In the genomic region with DNA sequence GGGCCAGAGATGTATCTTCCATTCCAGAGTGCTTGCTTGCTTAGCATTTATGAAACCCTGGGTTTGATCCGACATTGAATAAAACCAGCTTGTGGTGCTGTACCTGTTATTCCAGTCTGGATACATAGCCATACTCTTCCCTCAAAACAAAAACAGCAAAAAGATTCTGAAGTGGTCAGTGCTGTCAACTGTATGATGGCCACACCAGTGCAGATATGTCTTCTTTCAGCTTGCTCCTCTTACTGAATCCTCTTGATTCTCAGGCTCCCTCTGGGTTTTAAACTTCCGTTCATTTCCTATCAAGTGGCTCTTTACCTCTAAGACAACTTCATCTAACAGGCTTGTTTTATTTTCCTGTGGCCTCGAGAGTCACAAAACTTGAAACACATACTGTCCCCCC, we compare ENCODE assay signal across 8 mouse cellular contexts. TPM values are rescaled to one million over a fixed set of nuclear protein-coding genes. Genes with fewer than 3 reads are reported as not detected.
DNase-seq lines count a peak whose midpoint lies in the region; ATAC-seq lines count a peak whose summit lies in the region.

Gene Sdhaf1, minus strand, starts transcription at position 101 of the 400 bp plus-strand sequence.

- H3K4me3 ChIP-seq in forebrain, embryonic 14.5 days (ENCODE audit: low read depth, low read length), result peak within 1 kb of the TSS; percentile 87
- H3K4me3 ChIP-seq in intestine, embryonic 14.5 days (ENCODE audit: low read depth, low read length), result peak within 1 kb of the TSS; percentile 68
- H3K4me3 ChIP-seq in neural tube, embryonic 13.5 days, result peak within 1 kb of the TSS; percentile 89

- H3K9ac ChIP-seq in forebrain, embryonic 14.5 days (ENCODE audit: low read length), result peak within 1 kb of the TSS; percentile 57; the same call in 1 of the 2 replicates
- peak within 1 kb of the TSS; percentile 44 for H3K9ac ChIP-seq in intestine, embryonic 14.5 days (ENCODE audit: low read length)
- peak within 1 kb of the TSS; percentile 92; the same call in 1 of the 2 replicates for H3K9ac ChIP-seq in neural tube, embryonic 13.5 days

- peaks cover 2% of the 10 kb centered on the region; the same call in 1 of the 2 replicates for H3K4me1 ChIP-seq in forebrain, embryonic 14.5 days (ENCODE audit: control insufficient read depth, insufficient read depth, low read length)
- peaks cover 13% of the 10 kb centered on the region for H3K4me1 ChIP-seq in intestine, embryonic 14.5 days (replicated peaks; ENCODE audit: control insufficient read depth, insufficient read depth, low read length)
- H3K4me1 ChIP-seq in neural tube, embryonic 13.5 days (replicated peaks), result peaks cover 29% of the 10 kb centered on the region

- H3K4me2 ChIP-seq in forebrain, embryonic 14.5 days (ENCODE audit: low read length), result peak within 1 kb of the TSS; percentile 67
- peak within 1 kb of the TSS; percentile 74 for H3K4me2 ChIP-seq in intestine, embryonic 14.5 days (ENCODE audit: low read length)
- H3K4me2 ChIP-seq in neural tube, embryonic 13.5 days, result peak within 1 kb of the TSS; percentile 78

- H3K27ac ChIP-seq in forebrain, embryonic 14.5 days (ENCODE audit: low read depth, low read length), result no peak within 1 kb of the TSS
- peak within 1 kb of the TSS; percentile 79; the same call in 1 of the 2 replicates for H3K27ac ChIP-seq in intestine, embryonic 14.5 days (ENCODE audit: low read depth)
- peak within 1 kb of the TSS; percentile 73 for H3K27ac ChIP-seq in neural tube, embryonic 13.5 days (replicated peaks)

- no peak for ATAC-seq in forebrain, embryonic 14.5 days
- no peak for ATAC-seq in intestine, embryonic 14.5 days (replicated peaks; ENCODE audit: low FRiP score, low TSS enrichment, low read depth)
- no peak for ATAC-seq in neural tube, embryonic 13.5 days (ENCODE audit: low read depth)
- no peak for ATAC-seq in megakaryocyte-erythroid progenitor cell, adult 5-6 weeks (replicated peaks; ENCODE audit: low FRiP score, low TSS enrichment, poor library complexity, severe bottlenecking)

- no peak for DNase-seq in thymus, postnatal 0 days (ENCODE audit: low spot score)
- DNase-seq in thymus, postnatal 36 days, result no peak
- DNase-seq in forebrain, embryonic 14.5 days (ENCODE audit: low spot score), result no peak
- DNase-seq in intestine, embryonic 14.5 days (ENCODE audit: low spot score), result no peak
- DNase-seq in urinary bladder, postnatal 10 days (ENCODE audit: low spot score), result no peak
- DNase-seq in spleen, postnatal 14 days (ENCODE audit: low spot score in 2 of 2), result no peak

- 73% methylated on average over 3 of the region's 3 CpGs for WGBS in forebrain, embryonic 14.5 days
- 79% methylated on average over 3 of the region's 3 CpGs for WGBS in intestine, embryonic 14.5 days
- 75% methylated on average over 3 of the region's 3 CpGs for WGBS in neural tube, embryonic 13.5 days

- no peaks in the 10 kb centered on the region for H3K36me3 ChIP-seq in forebrain, embryonic 14.5 days (ENCODE audit: control insufficient read depth, insufficient read depth, low read length)
- no peaks in the 10 kb centered on the region for H3K36me3 ChIP-seq in intestine, embryonic 14.5 days (ENCODE audit: control insufficient read depth, insufficient read depth, low read length)
- 0 out of 2 replicates have a peak, but pooled peaks cover 5% of the 10 kb centered on the region for H3K36me3 ChIP-seq in neural tube, embryonic 13.5 days

- no peaks in the 10 kb centered on the region for H3K9me3 ChIP-seq in forebrain, embryonic 14.5 days (replicated peaks; ENCODE audit: control insufficient read depth, low read length)
- H3K9me3 ChIP-seq in intestine, embryonic 14.5 days (ENCODE audit: control insufficient read depth, low read length), result no peaks in the 10 kb centered on the region
- H3K9me3 ChIP-seq in neural tube, embryonic 13.5 days, result no peaks in the 10 kb centered on the region

- no peaks in the 10 kb centered on the region for H3K27me3 ChIP-seq in forebrain, embryonic 14.5 days (replicated peaks; ENCODE audit: control insufficient read depth, insufficient read depth, low read length)
- H3K27me3 ChIP-seq in intestine, embryonic 14.5 days (replicated peaks; ENCODE audit: control insufficient read depth, insufficient read depth, low read length), result no peaks in the 10 kb centered on the region
- peaks cover 22% of the 10 kb centered on the region for H3K27me3 ChIP-seq in neural tube, embryonic 13.5 days

RNA-seq across cellular contexts. Expression of gene Sdhaf1, which starts in this region (rescaled TPM):
- 19.0 and 22.7 TPM in 2 replicates for polyA plus RNA-seq in thymus, postnatal 0 days (2015; fragmentation: Nextera tagmentation; extraction: Ambion mirVana)
- polyA plus RNA-seq in forebrain, embryonic 14.5 days (2014; fragmentation: Nextera tagmentation; extraction: Ambion mirVana), result 18.7 and 23.8 TPM in 2 replicates
- 16.3 and 17.2 TPM in 2 replicates for polyA plus RNA-seq in intestine, embryonic 14.5 days (2014; fragmentation: Nextera tagmentation; extraction: Ambion mirVana)
- polyA plus RNA-seq in neural tube, embryonic 13.5 days (2015; fragmentation: Nextera tagmentation; extraction: Ambion mirVana), result 18.0 and 22.9 TPM in 2 replicates
- total RNA-seq in megakaryocyte-erythroid progenitor cell, adult 5-6 weeks (2014; fragmentation: Nextera tagmentation), result 7.3 and 9.2 TPM in 2 replicates
- 7.9 and 8.9 TPM in 2 replicates for total RNA-seq in megakaryocyte-erythroid progenitor cell, adult 5-6 weeks (2017)
